Mouse (Mus musculus): ENCODE results near the gene Pcgf1.

DNA sequence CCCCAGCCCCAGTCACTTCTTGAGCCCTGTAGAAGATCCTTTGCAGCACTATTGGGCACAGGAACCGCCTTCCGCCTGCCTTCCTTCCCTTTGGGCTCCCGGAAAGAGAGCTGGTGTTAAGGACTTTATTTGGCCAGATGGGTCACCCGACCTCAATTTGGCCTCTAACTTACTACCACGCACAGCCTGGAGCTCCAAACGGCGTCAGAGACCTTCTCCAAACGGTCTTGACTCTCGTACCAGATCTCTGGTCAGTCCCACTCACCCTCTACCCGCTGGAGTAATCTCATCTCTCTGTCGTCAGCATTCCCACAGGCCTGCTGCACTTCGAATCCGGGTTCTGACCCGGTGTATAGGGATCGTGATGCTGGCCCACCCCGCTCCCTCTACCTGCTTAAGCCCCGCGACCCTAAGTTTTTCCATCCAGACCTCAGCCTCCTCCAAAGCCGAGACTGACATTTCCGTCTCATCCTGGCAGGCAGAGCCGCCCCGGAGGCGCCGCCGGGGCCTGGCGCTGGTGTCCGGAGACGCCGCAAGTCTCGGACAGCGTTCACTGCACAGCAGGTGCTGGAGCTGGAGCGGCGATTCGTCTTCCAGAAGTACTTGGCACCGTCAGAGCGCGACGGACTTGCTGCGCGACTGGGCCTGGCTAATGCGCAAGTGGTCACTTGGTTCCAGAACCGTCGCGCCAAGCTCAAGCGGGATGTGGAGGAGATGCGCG lies 9.7 kb downstream of the Pcgf1 start:
- TF ChIP-seq CTCF (IDR thresholded peaks at IDR 0.05; ENCODE audit: low read depth, low read length) (no peak), POLR2A (IDR thresholded peaks at IDR 0.05; ENCODE audit: borderline replicate concordance, low read depth, low read length) (no peak)

All from bone marrow macrophage, adult 2 months (primary cell).